Mouse (Mus musculus) heart, postnatal 0 days (tissue): ENCODE data around the gene Pdzd2. TPM values are rescaled to one million over a fixed set of nuclear protein-coding genes. Genes with fewer than 3 reads are reported as not detected.

Experiments
- ATAC-seq: fragments of 200-750 bp; cut with Nextera tagmentation; 2 replicates; pipeline ENCODE4 v1.8.0; 2017; ENCODE audit warnings: low read depth, moderate number of reproducible peaks, moderate library complexity; ENCODE audit not compliant: insufficient read depth
- DNase-seq: peaks from one replicate; pipeline ENCODE4 v3.0.0-alpha.2; 2016; ENCODE audit warnings: low spot score
- H3K27ac ChIP-seq: fragments of 300-500 bp; sonication (generic); 2 replicates; pipeline ENCODE4 v1.5.1; 2014; ENCODE audit warnings: low read depth, mild to moderate bottlenecking
- H3K27me3 ChIP-seq: fragments of 300-500 bp; sonication (generic); 2 replicates; pipeline ENCODE4 v1.6.1; 2014; ENCODE audit warnings: low read length, mixed read lengths; ENCODE audit not compliant: control insufficient read depth, insufficient read depth
- H3K36me3 ChIP-seq: fragments of 300-500 bp; sonication (generic); replicated peaks from 2 replicates; pipeline ENCODE4 v1.6.1; 2014; ENCODE audit warnings: low read length, mixed read lengths; ENCODE audit not compliant: control insufficient read depth, insufficient read depth
- H3K4me1 ChIP-seq: fragments of 300-500 bp; sonication (generic); 2 replicates; pipeline ENCODE4 v1.6.1; 2014; ENCODE audit warnings: antibody characterized with exemption; ENCODE audit not compliant: control insufficient read depth, insufficient read depth
- H3K4me2 ChIP-seq: fragments of 300-500 bp; sonication (generic); 2 replicates; pipeline ENCODE4 v1.6.1; 2014; ENCODE audit warnings: low read depth, mild to moderate bottlenecking, low read length, moderate library complexity
- H3K4me3 ChIP-seq: fragments of 300-500 bp; sonication (generic); 2 replicates; pipeline ENCODE4 v1.5.1; 2014; ENCODE audit warnings: low read depth, low read length
- H3K9ac ChIP-seq: fragments of 300-500 bp; sonication (generic); replicated peaks from 2 replicates; pipeline ENCODE4 v1.6.1; 2014; ENCODE audit warnings: low read depth, low read length, mixed read lengths
- H3K9me3 ChIP-seq: fragments of 300-500 bp; sonication (generic); replicated peaks from 2 replicates; pipeline ENCODE4 v1.6.1; 2016; ENCODE audit warnings: low read length; ENCODE audit not compliant: control insufficient read depth
- CTCF ChIP-seq: IDR thresholded peaks from 2 replicates; pipeline ENCODE4 v1.5.1; 2016; ENCODE audit warnings: antibody characterized with exemption, control low read depth, low read depth
- EP300 ChIP-seq: IDR thresholded peaks from 2 replicates; pipeline ENCODE4 v1.6.1; 2016; ENCODE audit warnings: antibody characterized with exemption, low read depth
- WGBS: fragments of 180-500 bp; shearing (Covaris S2); extraction: QIAGEN DNeasy Blood & Tissue Kit; methylation state at CpG from one replicate; pipeline ENCODE4 v1.1.7; 2014; 5-methylcytosine and 5-hydroxymethylcytosine counted together
- polyA plus RNA-seq: library from polyadenylated mRNA; unstranded; fragments of >200 nt; fragmentation: Nextera tagmentation; extraction: Ambion mirVana; gene quantifications from 2 replicates; pipeline ENCODE4 v1.2.1, GENCODE M21; 2015
- total RNA-seq: library from RNA; depleted of rRNA; stranded (reverse); fragments of >200 nt; gene quantifications from 2 replicates; pipeline ENCODE4 v1.2.3, GENCODE M21; 2014; ENCODE audit warnings: low replicate concordance

Gene Pdzd2
- total and polyA plus RNA-seq, 2 experiments from 2014 or later, result 36.1 to 86.0 TPM

DNA sequence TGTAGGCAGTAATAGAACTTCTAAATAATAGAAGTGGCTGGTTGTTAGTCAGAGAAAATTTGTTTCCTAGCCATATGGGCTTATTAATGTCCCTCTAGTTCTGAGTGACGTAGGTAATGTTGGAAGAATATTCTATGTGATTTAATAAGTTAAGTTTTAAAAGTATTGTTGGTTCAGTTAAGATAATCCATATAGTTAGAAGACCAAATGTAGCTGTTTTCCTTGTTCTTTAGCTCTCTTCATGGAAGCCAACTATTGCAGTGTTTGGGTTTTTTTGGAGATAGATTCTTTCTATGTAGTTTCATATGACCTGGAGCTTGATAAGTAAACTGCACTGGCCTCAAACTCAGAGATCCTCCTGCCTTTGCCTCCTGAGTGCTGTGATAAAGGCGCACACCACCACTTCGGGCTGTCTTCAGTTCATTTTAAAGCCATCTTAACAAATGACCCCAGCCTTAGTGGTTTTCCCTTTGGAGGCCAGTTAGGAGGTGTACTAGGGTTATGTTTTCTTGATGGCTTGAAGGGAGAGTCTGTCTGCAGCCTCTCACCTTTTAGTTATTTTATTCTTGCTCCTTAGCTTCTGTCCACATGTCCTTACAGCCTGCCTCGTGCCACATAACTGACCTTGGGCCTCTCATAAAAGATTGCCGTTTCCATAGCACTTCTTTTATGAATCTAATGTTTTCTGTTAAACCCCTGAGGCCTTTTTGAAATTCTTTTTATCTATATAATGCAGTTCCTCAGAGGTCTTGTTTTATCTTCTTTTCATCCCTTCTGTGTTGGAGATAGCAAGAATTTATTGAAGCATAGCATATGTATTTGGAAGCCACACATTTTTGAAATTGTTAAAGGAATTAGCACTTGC, 399.0 kb downstream of the Pdzd2 start:
- no peak overlapping the region for H3K27ac ChIP-seq
- 56% methylated on average over 5 of the region's 5 CpGs for WGBS
- ATAC-seq, result no peak

DNA sequence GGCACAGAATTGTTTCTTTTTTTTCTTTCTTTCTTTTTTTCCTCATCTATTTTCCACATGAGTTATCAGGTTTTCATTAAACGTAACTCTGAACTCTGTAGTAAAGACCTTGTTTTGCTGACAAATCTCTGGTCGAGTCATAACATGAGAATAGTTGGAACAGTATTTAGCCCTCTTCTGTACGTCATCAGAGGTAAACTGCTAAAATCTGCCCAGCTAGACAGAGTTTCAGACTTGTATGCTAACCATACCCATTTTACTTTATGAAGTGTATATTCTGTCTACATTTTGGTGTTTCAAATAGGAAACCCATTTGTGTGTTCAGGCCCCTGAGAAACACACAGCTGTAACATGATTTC, 402.0 kb downstream of the Pdzd2 start:
- Histone ChIP-seq H3K4me3 (no peak overlapping the region), H3K27me3 (no peaks in the 10 kb centered on the region), H3K36me3 (no peaks in the 10 kb centered on the region), H3K9ac (no peak overlapping the region), H3K4me2 (no peak overlapping the region), H3K4me1 (0 out of 2 replicates have a peak, but pooled peaks cover 12% of the 10 kb centered on the region), H3K9me3 (no peaks in the 10 kb centered on the region), H3K27ac (no peak overlapping the region)
- no peak for TF ChIP-seq EP300
- TF ChIP-seq CTCF, result no peak
- ATAC-seq (no peak), DNase-seq (no peak)
- 51% methylated on average over 3 of the region's 3 CpGs for WGBS

More for the DNA sequence above, 399.0 kb downstream of the Pdzd2 start:
- no peaks in the 10 kb centered on the region for H3K27me3 ChIP-seq
- no peak for DNase-seq
- H3K36me3 ChIP-seq, result peaks cover 23% of the 10 kb centered on the region
- H3K9me3 ChIP-seq, result no peaks in the 10 kb centered on the region
- TF ChIP-seq CTCF, result no peak
- H3K9ac ChIP-seq, result no peak overlapping the region
- no peak overlapping the region for H3K4me2 ChIP-seq
- 0 out of 2 replicates have a peak, but pooled peaks cover 5% of the 10 kb centered on the region for H3K4me1 ChIP-seq
- no peak overlapping the region for H3K4me3 ChIP-seq

DNA sequence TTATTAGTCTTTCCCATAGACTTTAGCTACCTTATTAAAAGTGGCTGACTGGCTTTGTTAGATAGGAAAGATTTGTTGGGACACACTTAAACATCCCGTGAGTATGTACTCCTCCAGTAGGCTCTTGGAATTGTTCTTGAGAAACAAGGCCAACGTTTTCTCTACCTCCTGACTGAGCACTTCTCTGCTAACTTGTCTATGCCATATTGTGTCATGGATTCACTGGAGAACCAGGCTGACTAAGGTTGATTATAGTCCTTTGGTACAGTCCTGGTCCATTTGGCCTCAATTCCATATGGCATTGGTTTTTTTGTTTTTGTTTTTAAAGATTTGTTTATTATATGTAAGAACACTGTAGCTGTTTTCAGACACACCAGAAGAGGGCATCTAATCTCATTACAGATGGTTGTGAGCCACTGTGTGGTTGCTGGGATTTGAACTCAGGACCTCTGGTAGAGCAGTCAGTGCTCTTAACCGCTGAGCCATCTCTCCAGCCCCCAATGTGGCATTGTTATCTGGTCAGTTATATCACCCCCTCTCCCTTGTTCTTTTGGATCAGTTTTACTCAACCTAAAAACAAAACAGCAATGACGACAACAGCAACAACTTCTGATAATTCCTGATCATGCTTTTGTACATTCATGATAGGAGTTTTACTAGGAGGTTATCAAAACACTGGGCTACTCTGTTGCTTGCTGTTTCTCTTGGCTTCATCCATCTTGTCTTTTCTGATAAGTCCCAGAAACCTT, 402.5 kb downstream of the Pdzd2 start:
- H3K27ac ChIP-seq, result no peak overlapping the region
- H3K9me3 ChIP-seq, result no peaks in the 10 kb centered on the region
- ATAC-seq (no peak), DNase-seq (peak; percentile 47)
- H3K27me3 ChIP-seq, result no peaks in the 10 kb centered on the region
- H3K9ac ChIP-seq, result no peak overlapping the region
- TF ChIP-seq EP300, result no peak
- TF ChIP-seq CTCF, result no peak
- no peak overlapping the region for H3K4me2 ChIP-seq
- H3K4me1 ChIP-seq, result 0 out of 2 replicates have a peak, but pooled peaks cover 12% of the 10 kb centered on the region
- H3K36me3 ChIP-seq, result no peaks in the 10 kb centered on the region
- H3K4me3 ChIP-seq, result no peak overlapping the region
- 69% methylated on average over 4 of the region's 4 CpGs for WGBS

DNA sequence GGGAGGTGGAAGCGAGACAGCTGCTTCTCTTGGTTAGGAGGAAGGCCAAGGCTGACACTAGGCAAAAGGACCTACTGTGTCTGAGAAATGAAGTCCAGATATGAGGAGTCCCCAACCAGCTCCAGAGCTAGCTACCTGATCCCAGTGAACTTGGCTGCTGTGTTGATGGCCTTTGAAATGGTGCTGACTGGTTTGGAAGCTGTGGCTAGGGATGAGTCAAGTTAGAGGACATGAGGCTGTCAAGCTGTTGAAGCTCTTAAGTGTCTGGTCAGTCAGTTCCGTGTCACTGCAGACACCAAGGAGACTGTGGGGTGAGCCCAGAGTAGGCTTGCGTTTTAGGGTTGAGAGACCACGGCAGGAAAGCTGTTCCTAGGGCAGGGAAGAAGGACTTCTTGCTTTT, 405.3 kb downstream of the Pdzd2 start:
- TF ChIP-seq CTCF (no peak), EP300 (no peak)
- no peak for ATAC-seq
- no peak overlapping the region for H3K4me2 ChIP-seq
- H3K36me3 ChIP-seq, result no peaks in the 10 kb centered on the region
- no peak overlapping the region for H3K9ac ChIP-seq
- no peak overlapping the region for H3K27ac ChIP-seq
- H3K27me3 ChIP-seq, result no peaks in the 10 kb centered on the region
- no peaks in the 10 kb centered on the region for H3K9me3 ChIP-seq
- no peak overlapping the region for H3K4me3 ChIP-seq
- peaks cover 30% of the 10 kb centered on the region; the same call in 1 of the 2 replicates for H3K4me1 ChIP-seq
- 67% methylated on average over 4 of the region's 4 CpGs for WGBS
- DNase-seq, result no peak

- Histone ChIP-seq H3K9ac (no peak overlapping the region), H3K4me1 (peaks cover 28% of the 10 kb centered on the region; the same call in 1 of the 2 replicates), H3K36me3 (0 out of 2 replicates have a peak, but pooled peaks cover 3% of the 10 kb centered on the region), H3K27me3 (no peaks in the 10 kb centered on the region), H3K27ac (no peak overlapping the region), H3K4me3 (no peak overlapping the region), H3K4me2 (no peak overlapping the region), H3K9me3 (no peaks in the 10 kb centered on the region)
- no peak for ATAC-seq
- no peak for TF ChIP-seq EP300
- TF ChIP-seq CTCF, result no peak
- WGBS, result 16% methylated on average over 1 of the region's 1 CpGs
- no peak for DNase-seq
Observed at GRCm38 (mm10) chr15:12331300-12331699, 408.4 kb downstream of the Pdzd2 start.
